Mouse (Mus musculus): ENCODE data around the gene Letmd1. TPM values are rescaled to one million over a fixed set of nuclear protein-coding genes. Genes with fewer than 3 reads are reported as not detected.
"Not testable (repeated sequence)": the region's sequence is repeated elsewhere in the genome, so short reads cannot be mapped to it uniquely, and the experiment has no call there.

Gene Letmd1
- total RNA-seq, 2 experiments from 2014 or later: 8.0 to 9.3 TPM

DNA sequence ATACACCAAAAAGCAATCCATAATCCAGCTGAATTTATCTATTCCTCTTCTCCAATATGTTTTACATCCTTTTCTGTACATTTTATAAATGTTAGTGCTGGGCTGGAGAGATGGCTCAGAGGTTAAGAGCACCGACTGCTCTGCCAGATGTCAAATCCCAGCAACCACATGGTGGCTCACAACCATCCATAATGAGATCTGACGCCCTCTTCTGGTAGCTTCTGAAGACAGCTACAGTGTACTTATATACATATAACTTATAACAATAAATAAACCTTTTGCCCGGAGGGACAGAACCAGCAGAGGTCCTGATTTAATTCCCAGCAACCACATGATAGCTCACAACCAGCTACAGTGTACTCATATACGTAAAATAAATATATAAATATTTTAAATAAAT, 20.3 kb upstream of the Letmd1 start:
- intact Hi-C loops (cut with DNase I): no loop called here
- no peak for DNase-seq

DNA sequence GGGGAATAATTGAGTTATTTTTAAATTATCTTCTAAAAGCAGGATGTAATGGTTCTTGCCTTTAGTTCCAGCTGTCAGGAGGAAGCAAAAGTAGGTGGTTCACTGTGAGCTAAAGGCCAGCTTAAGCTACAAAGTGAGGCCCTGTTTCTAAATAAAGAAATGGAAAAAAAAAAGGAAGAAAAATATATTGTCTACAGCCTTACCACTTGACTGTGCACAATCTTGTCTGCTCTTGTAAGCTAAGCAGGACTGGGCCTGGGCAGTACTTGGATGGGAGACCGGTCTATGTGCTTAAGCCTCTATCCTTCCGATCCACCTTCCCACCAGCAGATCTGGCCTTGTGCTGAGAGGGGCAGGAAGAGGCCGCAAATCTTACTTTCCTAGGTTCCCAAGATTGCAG, 19.3 kb upstream of the Letmd1 start:
- intact Hi-C loops (cut with DNase I): no loop called here
- no peak for DNase-seq

DNA sequence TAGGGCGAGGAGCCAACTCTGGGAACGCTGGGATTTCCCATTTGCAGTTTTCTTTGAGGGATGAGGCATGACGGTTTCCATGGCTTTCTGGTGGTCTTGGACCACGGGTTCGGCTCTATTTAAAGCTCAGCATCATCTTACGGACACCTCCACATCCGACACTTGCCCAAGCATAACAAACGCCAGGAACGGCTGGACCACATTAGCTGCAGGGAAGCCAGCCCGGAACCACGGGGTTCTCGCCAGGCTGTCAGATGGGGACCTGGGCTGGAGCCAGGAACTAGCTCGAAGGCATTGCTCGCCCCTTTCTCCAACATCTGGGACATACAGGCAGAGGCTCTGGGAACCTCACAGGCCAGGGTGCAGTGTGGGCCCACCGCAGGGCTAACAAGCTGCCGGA, 17.6 kb upstream of the Letmd1 start:
- intact Hi-C loops (cut with DNase I): loop anchor here (10.0 kb wide), 1 partner anchor 186 kb away; no protein-coding TSS in a partner anchor
- peak; percentile 52 to 60 for DNase-seq

- no peak for DNase-seq
- intact Hi-C loops (cut with DNase I): loop anchor here (10.0 kb wide), 1 partner anchor 188 kb away; no protein-coding TSS in a partner anchor
Observed at GRCm38 (mm10) chr15:100452486-100452885, 16.3 kb upstream of the Letmd1 start.

GRCm38 (mm10) chr15:100456356-100456991, 12.3 kb upstream of the Letmd1 start:
- intact Hi-C loops (cut with DNase I): loop anchor here (5.0 to 10.0 kb wide), 2 partner anchors 64 to 192 kb away; no protein-coding TSS in a partner anchor
- DNase-seq: no peak

DNA sequence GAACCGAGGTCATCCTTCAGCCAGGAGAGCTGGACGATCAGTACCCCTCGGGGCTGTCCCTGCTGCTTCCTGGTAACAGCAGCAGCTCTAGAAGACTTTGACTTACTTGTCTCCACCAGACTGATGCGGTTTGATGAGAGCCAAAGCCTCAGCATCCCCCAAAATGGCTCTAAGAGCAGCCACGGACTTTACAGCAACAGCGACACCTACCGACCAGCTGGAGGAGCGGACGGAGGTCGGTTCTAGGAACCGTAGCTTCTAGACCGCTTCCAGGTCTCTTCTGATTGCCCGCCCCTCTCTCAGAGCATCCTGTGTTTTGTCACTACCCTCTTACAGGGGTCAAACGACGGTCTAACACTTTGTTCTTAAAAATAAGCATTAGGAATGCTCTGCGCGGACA, 11.5 kb upstream of the Letmd1 start:
- intact Hi-C loops (cut with DNase I): loop anchor here (5.0 to 10.0 kb wide), 2 partner anchors 65 to 193 kb away; no protein-coding TSS in a partner anchor
- peak; percentile 44 to 47 for DNase-seq

DNA sequence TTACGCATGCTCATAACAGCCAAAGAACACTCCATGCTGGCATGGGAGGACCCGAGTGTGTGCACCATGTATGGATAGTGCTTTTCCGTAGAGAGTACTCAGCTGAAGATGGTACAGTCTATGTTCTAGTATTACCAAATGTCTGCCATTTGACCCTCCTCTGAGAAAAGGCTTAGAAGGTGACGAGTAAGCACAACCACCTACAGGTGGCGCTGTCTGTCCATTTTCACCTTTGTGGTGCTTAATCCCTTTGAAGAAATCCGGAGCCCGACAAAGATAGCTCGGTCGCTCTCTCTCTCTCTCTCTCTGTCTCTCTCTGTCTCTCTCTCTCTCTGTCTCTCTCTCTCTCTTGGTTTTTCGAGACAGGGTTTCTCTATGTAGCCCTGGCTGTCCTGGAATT, 10.8 kb upstream of the Letmd1 start:
- peak in 1 of 2 experiments; percentile 28 for DNase-seq
- intact Hi-C loops (cut with DNase I): loop anchor here (5.0 to 10.0 kb wide), 2 partner anchors 66 to 193 kb away; no protein-coding TSS in a partner anchor

- DNase-seq: no peak
- intact Hi-C loops (cut with DNase I): no loop called here
Observed at GRCm38 (mm10) chr15:100460942-100461341, 7.9 kb upstream of the Letmd1 start.

GRCm38 (mm10) chr15:100461646-100462045, 7.2 kb upstream of the Letmd1 start:
- intact Hi-C loops (cut with DNase I): no loop called here
- DNase-seq: no peak

DNA sequence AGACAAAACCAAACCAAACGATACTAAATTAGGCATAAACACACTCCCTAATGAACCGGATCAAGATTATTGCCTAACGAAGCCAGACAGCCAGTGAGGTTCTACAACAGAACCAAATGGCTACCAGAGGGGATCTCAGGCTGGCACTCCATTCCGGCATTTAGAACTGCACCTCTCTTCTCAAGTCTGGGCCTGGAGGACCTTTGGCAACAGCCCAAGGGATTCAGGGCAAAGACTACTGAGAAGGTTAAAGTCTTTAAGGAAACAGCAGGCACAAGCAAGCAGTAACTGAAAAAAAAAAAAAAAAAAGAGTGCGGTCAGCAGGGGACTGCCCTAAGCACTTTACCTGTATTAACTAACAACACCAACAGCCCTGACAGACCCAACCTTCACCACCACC, 6.7 kb upstream of the Letmd1 start:
- intact Hi-C loops (cut with DNase I): no loop called here
- no peak for DNase-seq

DNA sequence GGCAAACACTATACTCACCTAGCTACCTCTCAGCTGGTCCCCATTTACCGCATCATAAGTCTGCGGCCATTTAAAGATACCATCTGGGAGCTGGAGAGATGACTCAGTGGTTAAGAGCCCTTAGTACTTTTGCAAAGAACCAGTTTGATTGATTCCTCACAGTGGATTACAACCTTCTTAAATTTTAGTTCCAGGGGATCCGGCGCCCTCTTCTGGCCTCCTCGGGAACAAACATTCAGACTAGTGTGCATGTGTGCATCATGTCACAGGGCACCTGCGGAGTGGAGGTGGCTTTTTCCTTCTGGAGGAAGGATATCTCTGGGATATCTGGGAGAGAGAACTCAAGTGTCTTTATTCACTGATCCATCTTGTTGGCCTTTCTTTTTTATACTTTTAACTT, 5.1 kb upstream of the Letmd1 start:
- DNase-seq: peak; percentile 47 to 61
- intact Hi-C loops (cut with DNase I): no loop called here

- DNase-seq: no peak
- intact Hi-C loops (cut with DNase I): loop anchor here (5.0 kb wide), 2 partner anchors 147 to 217 kb away; no protein-coding TSS in a partner anchor
Observed at GRCm38 (mm10) chr15:100465432-100465831, 3.4 kb upstream of the Letmd1 start.

GRCm38 (mm10) chr15:100467738-100468137, 1.1 kb upstream of the Letmd1 start:
- intact Hi-C loops (cut with DNase I): loop anchor here (5.0 kb wide), 2 partner anchors 145 to 215 kb away; no protein-coding TSS in a partner anchor
- DNase-seq: no peak

GRCm38 (mm10) chr15:100469189-100469545, 344 bp downstream of the Letmd1 start:
- intact Hi-C loops (cut with DNase I): loop anchor here (5.0 kb wide), 2 partner anchors 143 to 213 kb away; no protein-coding TSS in a partner anchor
- no peak for DNase-seq

DNA sequence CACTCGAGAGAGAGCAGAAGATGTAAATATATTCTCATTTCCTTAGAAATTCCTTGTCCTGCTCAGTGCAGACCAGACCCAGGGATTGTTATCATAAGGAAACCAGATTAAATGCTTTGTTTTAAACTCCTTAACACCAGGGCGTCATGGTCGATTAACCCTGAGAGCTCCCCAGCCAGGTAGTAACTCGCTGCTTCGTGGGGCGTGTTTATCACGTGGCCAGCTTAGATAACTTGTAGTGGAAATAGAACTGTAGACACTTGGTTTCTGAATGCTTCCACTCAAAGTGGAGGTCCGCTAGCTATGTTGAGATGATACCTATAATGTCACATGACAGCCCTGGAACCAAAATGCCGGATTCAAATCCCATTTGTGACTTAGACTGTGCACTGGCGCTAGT, 1.2 kb downstream of the Letmd1 start:
- DNase-seq: no peak
- intact Hi-C loops (cut with DNase I): no loop called here

- DNase-seq: no peak
- intact Hi-C loops (cut with DNase I): no loop called here
Observed at GRCm38 (mm10) chr15:100473926-100474503, 5.2 kb downstream of the Letmd1 start.

GRCm38 (mm10) chr15:100478351-100478750, 9.5 kb downstream of the Letmd1 start:
- intact Hi-C loops (cut with DNase I): no loop called here
- no peak for DNase-seq

GRCm38 (mm10) chr15:100478925-100479324, 10.1 kb downstream of the Letmd1 start:
- DNase-seq: no peak
- intact Hi-C loops (cut with DNase I): no loop called here

GRCm38 (mm10) chr15:100485576-100485975, 16.8 kb downstream of the Letmd1 start:
- peak in 1 of 2 experiments; percentile 29 for DNase-seq
- intact Hi-C loops (cut with DNase I): no loop called here

- intact Hi-C loops (cut with DNase I): no loop called here
- DNase-seq: no peak
Observed at GRCm38 (mm10) chr15:100486450-100486849, 17.6 kb downstream of the Letmd1 start.

DNA sequence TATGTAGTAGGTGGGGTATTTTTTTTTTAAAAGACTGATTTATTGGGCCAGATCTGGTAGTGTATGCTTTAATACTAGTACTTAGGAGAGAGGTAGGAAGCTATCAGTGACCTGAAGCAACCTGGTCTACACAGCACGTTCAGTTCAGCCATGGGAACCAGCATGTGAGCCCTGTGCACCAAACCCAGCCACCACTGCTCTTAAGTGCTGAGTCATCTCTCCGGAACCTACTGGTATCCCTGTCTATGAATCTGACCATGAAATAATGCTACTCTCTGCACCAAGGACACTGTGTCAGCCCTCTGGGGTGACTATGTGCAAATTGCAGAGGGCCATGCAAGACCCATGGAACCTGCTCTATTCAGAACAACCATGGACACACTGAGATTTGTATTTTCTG, 18.2 kb downstream of the Letmd1 start:
- DNase-seq: no peak
- intact Hi-C loops (cut with DNase I): no loop called here

GRCm38 (mm10) chr15:100488297-100488696, 19.5 kb downstream of the Letmd1 start:
- DNase-seq; intact Hi-C loops (cut with DNase I): not testable (repeated sequence)

Measured in gastrocnemius, postnatal 36 days (tissue).